Mouse (Mus musculus) lung, embryonic 15.5 days (tissue): Measurements from ENCODE around the gene Wdr26. TPM values are rescaled to one million over a fixed set of nuclear protein-coding genes. Genes with fewer than 3 reads are reported as not detected.

Experiments used
- ATAC-seq: fragments of 200-750 bp; cut with Nextera tagmentation; 2 replicates; pipeline ENCODE4 v1.8.0; 2017; ENCODE audit warnings: moderate number of reproducible peaks, borderline replicate concordance; ENCODE audit not compliant: low FRiP score, low TSS enrichment; ENCODE audit errors: extremely low read depth
- H3K27ac ChIP-seq: fragments of 300-500 bp; sonication (generic); 2 replicates; pipeline ENCODE4 v1.5.1; 2015; ENCODE audit warnings: moderate library complexity, mild to moderate bottlenecking, inconsistent platforms
- H3K27me3 ChIP-seq: fragments of 300-500 bp; sonication (generic); 2 replicates; pipeline ENCODE4 v1.6.1; 2015; ENCODE audit warnings: inconsistent platforms
- H3K36me3 ChIP-seq: fragments of 300-500 bp; sonication (generic); 2 replicates; pipeline ENCODE4 v1.6.1; 2015; ENCODE audit warnings: inconsistent platforms
- H3K4me1 ChIP-seq: fragments of 300-500 bp; sonication (generic); 2 replicates; pipeline ENCODE4 v1.6.1; 2015; ENCODE audit warnings: inconsistent platforms
- H3K4me2 ChIP-seq: fragments of 300-500 bp; sonication (generic); 2 replicates; pipeline ENCODE4 v1.6.1; 2015; ENCODE audit warnings: inconsistent platforms, mild to moderate bottlenecking, moderate library complexity
- H3K4me3 ChIP-seq: fragments of 300-500 bp; sonication (generic); 2 replicates; pipeline ENCODE4 v1.5.1; 2015; ENCODE audit warnings: mild to moderate bottlenecking, inconsistent platforms
- H3K9ac ChIP-seq: fragments of 300-500 bp; sonication (generic); 2 replicates; pipeline ENCODE4 v1.6.1; 2015; ENCODE audit warnings: inconsistent platforms
- H3K9me3 ChIP-seq: fragments of 300-500 bp; sonication (generic); 2 replicates; pipeline ENCODE4 v1.6.1; 2016; ENCODE audit warnings: inconsistent platforms
- WGBS: fragments of 180-500 bp; shearing (Covaris S2); methylation state at CpG from one replicate; pipeline ENCODE4 v1.1.7; 2015; 5-methylcytosine and 5-hydroxymethylcytosine counted together
- polyA plus RNA-seq: library from polyadenylated mRNA; unstranded; fragments of >200 nt; fragmentation: Nextera tagmentation; extraction: Ambion mirVana; gene quantifications from 2 replicates; pipeline ENCODE4 v1.2.1, GENCODE M21; 2015

The Wdr26 gene
- polyA plus RNA-seq, 1 experiment from 2014 or later, result 30.6 TPM

DNA sequence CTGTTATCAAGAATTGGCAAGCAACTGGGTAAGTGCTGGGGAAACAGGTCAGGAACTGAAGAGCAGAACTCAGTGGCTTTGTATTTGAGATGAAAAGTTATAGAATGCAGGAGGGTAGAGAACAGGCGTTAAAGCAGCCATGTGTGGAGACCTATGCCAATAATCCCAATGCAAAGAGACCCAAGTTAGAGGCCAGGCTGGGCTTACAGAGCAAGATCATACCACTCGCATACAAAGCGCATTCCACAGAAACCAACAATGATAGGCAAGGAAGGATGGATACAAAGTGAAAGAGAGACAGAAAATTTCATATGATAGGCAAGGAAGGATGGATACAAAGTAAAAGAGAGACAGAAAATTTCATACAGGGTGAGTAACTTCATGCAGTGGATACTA is 61.4 kb downstream of the Wdr26 start:
- Histone ChIP-seq H3K4me1 (peaks cover 19% of the 10 kb centered on the region), H3K4me3 (peak overlapping the region; percentile 97; the same call in 1 of the 2 replicates), H3K27ac (no peak overlapping the region), H3K27me3 (no peaks in the 10 kb centered on the region), H3K9me3 (no peaks in the 10 kb centered on the region), H3K9ac (no peak overlapping the region), H3K4me2 (no peak overlapping the region), H3K36me3 (peaks cover 16% of the 10 kb centered on the region; the same call in 1 of the 2 replicates)
- 62% methylated on average over 3 of the region's 3 CpGs for WGBS
- ATAC-seq, result no peak

DNA sequence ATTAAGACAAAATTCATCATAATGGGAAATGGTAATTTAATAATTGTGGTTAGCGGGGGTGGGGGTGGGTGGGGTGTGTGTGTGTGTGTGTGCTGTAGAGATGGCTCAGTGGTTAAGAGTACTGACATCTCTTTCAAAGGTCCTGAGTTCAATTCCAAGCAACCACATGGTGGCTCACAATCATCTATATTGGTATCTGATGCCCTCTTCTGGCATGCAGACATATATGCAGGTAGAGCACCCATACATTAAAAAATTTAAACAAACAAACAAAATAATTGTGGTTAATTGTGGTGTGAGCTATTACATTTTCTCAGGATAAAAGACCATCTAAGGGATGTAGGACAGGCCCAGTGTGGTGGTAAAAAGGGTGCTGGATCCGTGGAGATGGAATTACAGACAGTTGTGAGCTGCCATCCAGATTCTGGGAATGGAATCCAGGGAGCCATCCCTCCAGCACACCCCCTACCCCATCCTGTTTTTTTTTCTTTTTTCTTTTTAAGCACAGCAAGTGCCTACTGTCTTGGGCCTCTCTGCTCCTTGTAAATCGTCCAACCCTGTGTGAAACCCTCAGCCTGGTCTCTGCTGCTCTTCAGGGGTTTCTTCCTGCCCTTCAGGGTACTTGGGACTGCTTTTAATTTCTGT is 62.3 kb downstream of the Wdr26 start:
- Histone ChIP-seq H3K27me3 (no peaks in the 10 kb centered on the region), H3K36me3 (peaks cover 7% of the 10 kb centered on the region; the same call in 1 of the 2 replicates), H3K4me2 (no peak overlapping the region), H3K9ac (no peak overlapping the region), H3K9me3 (no peaks in the 10 kb centered on the region), H3K4me3 (no peak overlapping the region), H3K27ac (no peak overlapping the region), H3K4me1 (peaks cover 25% of the 10 kb centered on the region)
- WGBS, result 69% methylated on average over 3 of the region's 3 CpGs
- ATAC-seq, result no peak

DNA sequence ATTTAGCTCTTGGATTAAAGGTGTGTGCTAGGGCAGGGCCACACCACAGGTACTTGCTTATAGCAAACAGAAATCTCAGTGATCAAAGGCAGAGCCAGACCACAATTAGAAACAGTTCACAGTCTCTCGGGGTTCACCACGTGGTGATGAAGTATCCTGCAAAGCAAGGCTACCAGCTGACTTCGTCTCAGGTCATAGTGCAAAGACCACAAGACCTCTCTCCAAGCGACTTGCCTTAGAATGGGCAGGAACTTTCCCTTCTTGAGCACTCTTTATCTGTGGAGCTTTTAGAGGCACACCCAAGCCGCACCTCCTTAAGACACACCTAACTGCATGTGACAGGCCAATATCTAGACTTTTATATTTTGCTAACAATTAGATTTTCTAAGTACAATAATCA is 63.3 kb downstream of the Wdr26 start:
- ATAC-seq, result no peak
- H3K27me3 ChIP-seq, result no peaks in the 10 kb centered on the region
- peaks cover 25% of the 10 kb centered on the region for H3K4me1 ChIP-seq
- H3K27ac ChIP-seq, result no peak overlapping the region
- WGBS, result 44% methylated on average over 5 of the region's 5 CpGs
- H3K36me3 ChIP-seq, result no peaks in the 10 kb centered on the region
- H3K9ac ChIP-seq, result no peak overlapping the region
- no peak overlapping the region for H3K4me3 ChIP-seq
- H3K9me3 ChIP-seq, result no peaks in the 10 kb centered on the region
- H3K4me2 ChIP-seq, result no peak overlapping the region

DNA sequence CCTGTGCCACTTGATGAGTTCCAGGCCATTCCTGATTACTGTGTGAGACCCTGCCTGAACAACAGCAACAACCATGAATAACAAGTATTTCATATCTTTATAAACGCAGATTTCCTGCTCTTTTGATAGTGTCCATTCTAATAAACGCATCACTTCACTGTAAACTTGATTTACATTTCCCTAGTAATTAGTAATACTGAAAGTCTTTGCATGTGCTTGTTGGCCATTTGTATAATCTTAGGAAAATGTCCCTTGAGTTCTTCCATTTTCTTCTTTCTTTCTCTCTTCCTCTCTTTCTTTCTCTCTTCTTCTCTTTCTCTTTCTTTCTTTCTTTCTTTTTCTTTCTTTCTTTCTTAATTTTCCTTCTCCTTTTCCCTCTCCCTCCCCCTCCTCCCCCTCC is 65.6 kb downstream of the Wdr26 start:
- no peaks in the 10 kb centered on the region for H3K27me3 ChIP-seq
- WGBS, result 84% methylated on average over 2 of the region's 2 CpGs
- no peak overlapping the region for H3K4me2 ChIP-seq
- ATAC-seq, result no peak
- H3K4me3 ChIP-seq, result no peak overlapping the region
- H3K9ac ChIP-seq, result no peak overlapping the region
- H3K36me3 ChIP-seq, result peaks cover 4% of the 10 kb centered on the region
- peaks cover 21% of the 10 kb centered on the region for H3K4me1 ChIP-seq
- no peaks in the 10 kb centered on the region for H3K9me3 ChIP-seq
- no peak overlapping the region for H3K27ac ChIP-seq

DNA sequence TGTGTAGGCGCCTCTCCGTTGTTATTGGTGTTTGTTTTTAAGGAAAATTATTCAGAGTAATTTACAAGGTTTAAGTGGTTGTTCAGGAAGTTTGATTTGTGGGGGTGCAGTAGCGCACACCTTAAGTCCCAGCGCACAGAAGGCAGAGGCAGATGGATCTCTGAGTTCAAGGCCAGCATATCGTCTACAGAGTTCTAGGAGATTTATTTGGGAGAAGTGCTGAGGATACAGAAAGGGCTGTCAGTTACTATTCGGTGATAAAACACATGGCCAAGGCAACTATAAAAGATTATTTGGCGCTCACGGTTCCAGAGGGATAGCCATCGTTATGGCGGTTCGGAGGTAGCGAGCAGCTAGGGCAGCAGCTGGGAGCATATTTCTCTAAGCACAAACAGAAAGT is 66.8 kb downstream of the Wdr26 start:
- Histone ChIP-seq H3K4me2 (peak overlapping the region; percentile 56), H3K36me3 (peaks cover 15% of the 10 kb centered on the region), H3K27me3 (no peaks in the 10 kb centered on the region), H3K27ac (peak overlapping the region; percentile 73; the same call in 1 of the 2 replicates), H3K9me3 (no peaks in the 10 kb centered on the region), H3K9ac (peak overlapping the region; percentile 73), H3K4me3 (peak overlapping the region; percentile 85), H3K4me1 (peaks cover 18% of the 10 kb centered on the region)
- no peak for ATAC-seq
- 8% methylated on average over 12 of the region's 12 CpGs for WGBS

DNA sequence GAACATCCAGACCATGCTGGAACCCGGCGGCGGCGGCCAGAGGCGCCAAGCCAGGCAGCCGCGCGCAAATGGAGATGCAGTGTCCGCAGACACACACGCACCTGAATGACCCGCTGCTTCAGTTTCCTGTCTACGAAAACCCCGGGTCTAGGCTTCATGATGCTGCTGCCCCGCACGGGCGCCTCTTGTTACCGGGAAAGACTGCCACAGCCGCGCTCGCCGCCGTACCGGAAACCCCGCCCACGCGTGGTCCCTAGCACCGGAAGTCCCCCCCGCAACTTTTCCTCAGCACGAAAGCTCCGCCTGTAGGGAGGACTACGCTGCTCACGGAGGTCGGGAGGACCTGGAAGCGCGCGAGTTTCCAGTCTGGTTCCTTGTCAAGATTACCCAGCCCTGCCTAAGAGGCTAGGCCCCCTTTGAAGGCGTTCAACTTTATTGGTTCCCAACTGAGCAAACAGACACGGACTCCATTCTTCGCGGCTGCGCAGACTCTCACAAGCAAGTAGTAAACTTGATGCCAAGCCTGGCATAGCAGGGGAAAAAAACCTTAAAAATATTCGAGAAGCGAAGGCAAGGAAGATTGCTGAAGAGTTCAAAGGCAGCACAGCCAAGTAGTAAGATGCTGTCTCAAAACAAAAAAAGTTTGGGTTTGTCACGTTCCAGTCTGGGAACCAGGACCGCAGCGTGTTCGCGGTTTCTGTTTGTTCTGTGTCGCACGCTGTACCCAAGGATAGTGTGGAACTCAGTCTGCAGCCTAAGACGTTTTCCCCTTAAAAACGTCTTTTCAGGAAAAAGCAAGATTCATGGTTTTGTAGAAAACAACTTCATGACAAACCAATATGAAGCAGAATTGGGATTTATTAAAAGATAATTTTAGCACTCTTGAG is 67.6 kb downstream of the Wdr26 start, which contains the start of the genes Nvl and Cnih4:
Gene Nvl, minus strand, starts transcription at position 255 of the 887 bp plus-strand sequence.
Gene Cnih4, plus strand, starts transcription at position 744 of the 887 bp plus-strand sequence.
- Histone ChIP-seq H3K9ac (peak within 1 kb of the TSS; percentile 73), H3K9me3 (no peaks in the 10 kb centered on the region), H3K27me3 (no peaks in the 10 kb centered on the region), H3K4me1 (peaks cover 18% of the 10 kb centered on the region), H3K27ac (peak within 1 kb of the TSS; percentile 73), H3K4me3 (peak within 1 kb of the TSS; percentile 85), H3K4me2 (peak within 1 kb of the TSS; percentile 68), H3K36me3 (peaks cover 22% of the 10 kb centered on the region)
- WGBS, result under 1% methylated on average over 52 of the region's 52 CpGs
- ATAC-seq, result peak; percentile 99

DNA sequence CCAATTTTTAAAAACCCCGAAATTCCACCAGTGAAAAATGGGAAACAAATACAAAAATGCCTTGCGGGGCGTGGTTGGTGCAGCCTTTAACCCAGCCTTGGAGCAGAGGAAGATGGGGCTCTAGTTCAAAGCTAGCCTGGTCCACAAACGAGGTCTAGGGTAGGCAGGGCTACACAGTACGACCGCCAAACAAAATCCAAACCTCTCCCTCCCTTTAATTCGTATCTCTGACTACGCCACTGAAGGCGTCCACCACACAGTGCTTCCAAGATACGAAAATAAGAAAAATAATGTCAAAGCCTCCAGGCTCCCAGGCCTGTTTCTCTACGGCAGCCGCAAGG is 68.2 kb downstream of the Wdr26 start:
- peaks cover 18% of the 10 kb centered on the region for H3K4me1 ChIP-seq
- peak overlapping the region; percentile 68 for H3K4me2 ChIP-seq
- ATAC-seq, result peak; percentile 52
- H3K4me3 ChIP-seq, result peak overlapping the region; percentile 85
- H3K27me3 ChIP-seq, result no peaks in the 10 kb centered on the region
- 0% methylated on average over 12 of the region's 12 CpGs for WGBS
- H3K9ac ChIP-seq, result peak overlapping the region; percentile 73
- peak overlapping the region; percentile 73 for H3K27ac ChIP-seq
- H3K9me3 ChIP-seq, result no peaks in the 10 kb centered on the region
- H3K36me3 ChIP-seq, result peaks cover 26% of the 10 kb centered on the region

DNA sequence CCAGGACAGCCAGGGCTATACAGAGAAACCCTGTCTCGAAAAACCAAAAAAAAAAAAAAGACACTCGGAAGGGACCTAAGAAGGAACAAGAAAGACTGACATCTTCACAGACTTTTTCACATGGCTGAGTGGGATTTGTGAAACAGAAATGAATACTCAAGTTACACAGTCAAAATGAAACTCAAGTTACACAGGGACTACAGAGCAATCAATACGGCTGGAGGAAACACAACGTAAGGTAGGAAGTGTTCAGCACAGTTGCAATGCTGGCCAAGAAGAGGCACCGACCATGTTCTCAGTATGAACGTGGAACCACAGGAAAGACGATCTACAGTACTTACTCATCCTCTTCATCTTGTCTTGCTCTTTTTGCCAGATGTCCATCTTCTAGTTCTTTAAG is 73.1 kb downstream of the Wdr26 start:
- Histone ChIP-seq H3K4me1 (peaks cover 8% of the 10 kb centered on the region), H3K4me3 (no peak overlapping the region), H3K9ac (no peak overlapping the region), H3K4me2 (no peak overlapping the region), H3K27ac (no peak overlapping the region), H3K27me3 (no peaks in the 10 kb centered on the region), H3K9me3 (no peaks in the 10 kb centered on the region), H3K36me3 (peaks cover 59% of the 10 kb centered on the region)
- WGBS, result 93% methylated on average over 7 of the region's 7 CpGs
- ATAC-seq, result no peak

DNA sequence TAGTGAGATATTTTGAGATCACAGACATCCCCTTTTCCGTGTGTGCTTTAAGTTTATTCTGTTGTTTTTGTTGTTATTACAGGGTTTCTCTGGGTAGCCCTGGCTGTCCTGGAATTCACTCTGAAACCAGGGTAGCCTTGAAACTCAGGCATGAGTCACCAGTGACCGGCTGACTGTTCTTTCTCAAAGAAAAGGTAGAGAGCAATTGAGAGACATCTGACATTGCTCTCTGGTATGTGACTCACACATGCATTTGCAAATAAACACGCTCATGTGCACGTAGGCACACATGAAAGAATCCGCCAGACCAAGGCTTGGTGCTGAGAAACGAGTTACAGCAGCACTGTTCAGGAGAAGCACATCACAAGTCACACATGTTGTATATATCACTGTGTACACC is 79.9 kb downstream of the Wdr26 start:
- H3K27me3 ChIP-seq, result no peaks in the 10 kb centered on the region
- no peak for ATAC-seq
- peaks cover 74% of the 10 kb centered on the region for H3K36me3 ChIP-seq
- no peaks in the 10 kb centered on the region for H3K4me1 ChIP-seq
- WGBS, result 85% methylated on average over 6 of the region's 6 CpGs
- no peaks in the 10 kb centered on the region for H3K9me3 ChIP-seq
- no peak overlapping the region for H3K27ac ChIP-seq
- no peak overlapping the region for H3K4me3 ChIP-seq
- no peak overlapping the region for H3K4me2 ChIP-seq
- no peak overlapping the region for H3K9ac ChIP-seq

DNA sequence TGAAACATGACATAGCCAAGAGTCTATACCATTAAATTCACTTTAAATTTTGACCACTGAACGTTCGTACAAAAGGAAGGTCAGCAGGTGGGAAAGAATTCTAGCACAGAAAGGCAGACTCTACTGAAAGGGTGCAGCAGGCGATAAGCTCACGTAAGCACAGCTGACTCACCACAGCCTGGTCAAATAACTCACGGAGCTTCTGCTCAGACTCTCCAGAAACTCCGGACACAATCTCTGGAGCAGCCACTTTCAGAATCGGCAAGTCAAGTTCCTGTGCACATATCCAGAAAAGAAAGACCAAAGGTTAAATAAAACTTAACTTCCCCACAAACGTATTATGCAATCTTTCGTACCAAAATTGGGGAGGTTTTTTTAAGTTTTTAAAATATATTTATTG is 85.0 kb downstream of the Wdr26 start:
- Histone ChIP-seq H3K4me2 (no peak overlapping the region), H3K4me3 (no peak overlapping the region), H3K9ac (no peak overlapping the region), H3K36me3 (peaks cover 78% of the 10 kb centered on the region), H3K27ac (no peak overlapping the region), H3K9me3 (no peaks in the 10 kb centered on the region), H3K4me1 (no peaks in the 10 kb centered on the region), H3K27me3 (no peaks in the 10 kb centered on the region)
- WGBS, result 86% methylated on average over 9 of the region's 9 CpGs
- no peak for ATAC-seq

DNA sequence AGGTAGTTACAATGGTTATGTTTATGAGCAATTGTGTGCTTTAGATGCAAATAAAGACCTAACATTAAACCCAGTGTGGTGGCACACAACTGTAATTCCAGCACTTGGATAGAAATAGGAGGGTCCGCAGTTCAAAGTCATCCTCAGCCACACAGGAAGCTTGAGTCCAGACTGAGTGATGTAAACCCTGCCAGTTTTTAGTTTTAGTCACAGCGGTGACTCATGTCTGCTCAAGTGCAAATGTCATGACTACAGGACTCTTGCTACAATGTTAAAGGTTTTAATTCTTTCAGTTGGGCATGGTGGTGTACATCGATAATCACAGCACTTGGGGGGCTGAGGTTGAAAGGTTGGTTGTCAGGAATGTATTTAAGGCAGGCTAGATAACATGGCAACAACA is 85.9 kb downstream of the Wdr26 start:
- 95% methylated on average over 3 of the region's 3 CpGs for WGBS

DNA sequence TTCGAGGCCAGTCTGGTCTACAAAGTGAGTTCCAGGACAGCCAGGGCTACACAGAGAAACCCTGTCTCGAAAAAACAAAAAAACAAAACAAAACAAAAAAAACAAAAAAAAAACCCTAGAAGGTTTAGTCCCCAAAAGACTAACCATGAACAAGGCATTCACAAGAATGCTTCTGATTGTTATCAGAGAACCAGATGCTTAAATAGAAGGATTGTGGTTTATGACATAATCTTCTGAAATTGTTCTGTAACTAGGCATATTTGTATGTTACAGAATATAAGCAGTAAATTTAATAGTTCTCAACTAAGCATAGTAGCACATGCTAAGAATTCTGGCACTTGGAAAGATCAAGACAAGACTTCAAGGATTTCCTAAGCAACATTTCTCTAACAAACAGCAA is 87.7 kb downstream of the Wdr26 start:
- Histone ChIP-seq H3K27me3 (no peaks in the 10 kb centered on the region), H3K27ac (no peak overlapping the region), H3K4me3 (no peak overlapping the region), H3K4me2 (no peak overlapping the region), H3K4me1 (no peaks in the 10 kb centered on the region), H3K9ac (no peak overlapping the region), H3K36me3 (peaks cover 78% of the 10 kb centered on the region), H3K9me3 (no peaks in the 10 kb centered on the region)
- ATAC-seq, result no peak
- WGBS, result 85% methylated on average over 2 of the region's 2 CpGs

More for the DNA sequence above, 85.9 kb downstream of the Wdr26 start:
- no peak for ATAC-seq
- peaks cover 80% of the 10 kb centered on the region for H3K36me3 ChIP-seq
- H3K27ac ChIP-seq, result no peak overlapping the region
- H3K4me3 ChIP-seq, result no peak overlapping the region
- no peaks in the 10 kb centered on the region for H3K9me3 ChIP-seq
- H3K4me1 ChIP-seq, result no peaks in the 10 kb centered on the region
- H3K27me3 ChIP-seq, result no peaks in the 10 kb centered on the region
- no peak overlapping the region for H3K9ac ChIP-seq
- no peak overlapping the region for H3K4me2 ChIP-seq
